Mouse (Mus musculus) myocyte (in vitro differentiated cells): ENCODE measurements around the gene Meis1.
A peak's percentile ranks its signal among the peaks of the same experiment; 100 is the strongest.

ENCODE experiments used
- CEBPB ChIP-seq: IDR thresholded peaks from 2 replicates; pipeline ENCODE4 v1.6.1; 2011; ENCODE audit warnings: mild to moderate bottlenecking, moderate library complexity; ENCODE audit not compliant: poor library complexity, insufficient read depth, severe bottlenecking
- E2F4 ChIP-seq: IDR thresholded peaks from one replicate; pipeline ENCODE4 v1.6.1; 2011; ENCODE audit warnings: mild to moderate bottlenecking, control low read depth, moderate library complexity; ENCODE audit not compliant: insufficient read depth
- MAX ChIP-seq: IDR thresholded peaks from one replicate; pipeline ENCODE4 v1.6.1; 2011; ENCODE audit warnings: low read depth, mild to moderate bottlenecking, control low read depth
- MYOD1 ChIP-seq, 3 experiments: IDR thresholded peaks; one replicate each; pipeline ENCODE4 v1.6.1; 2011; ENCODE audit warnings: control low read depth in 2 of 3, low read depth in 2 of 3, mild to moderate bottlenecking in 2 of 3, moderate library complexity in 1 of 3; ENCODE audit not compliant: insufficient read length in 2 of 3, control insufficient read depth in 1 of 3
- MYOG ChIP-seq, 3 experiments: IDR thresholded peaks; one replicate each; pipeline ENCODE4 v1.6.1; 2011; ENCODE audit warnings: control low read depth in 2 of 3, low read depth in 2 of 3, mild to moderate bottlenecking in 2 of 3; ENCODE audit not compliant: insufficient read length in 2 of 3, control insufficient read depth in 1 of 3, insufficient read depth in 1 of 3
- POLR2A ChIP-seq: IDR thresholded peaks from one replicate; pipeline ENCODE4 v1.6.1; 2011; ENCODE audit warnings: low read depth, mild to moderate bottlenecking, control low read depth, moderate library complexity; ENCODE audit not compliant: insufficient read length
- POLR2AphosphoS2 ChIP-seq: IDR thresholded peaks from one replicate; pipeline ENCODE4 v1.6.1; 2011; ENCODE audit warnings: low read depth, control low read depth; ENCODE audit not compliant: insufficient read length
- REST ChIP-seq: IDR thresholded peaks from one replicate; pipeline ENCODE4 v1.6.1; 2011; ENCODE audit warnings: mild to moderate bottlenecking, control low read depth, moderate library complexity; ENCODE audit not compliant: insufficient read depth, insufficient read length
- SRF ChIP-seq: IDR thresholded peaks from one replicate; pipeline ENCODE4 v1.6.1; 2011; ENCODE audit warnings: low read depth; ENCODE audit not compliant: control insufficient read depth, insufficient read length
- TCF12 ChIP-seq: IDR thresholded peaks from one replicate; pipeline ENCODE4 v1.6.1; 2011; ENCODE audit warnings: mild to moderate bottlenecking, control low read depth; ENCODE audit not compliant: poor library complexity, insufficient read depth, severe bottlenecking
- TCF3 ChIP-seq: IDR thresholded peaks from one replicate; pipeline ENCODE4 v1.6.1; 2011; ENCODE audit warnings: low read depth, control low read depth; ENCODE audit not compliant: insufficient read length
- USF1 ChIP-seq: IDR thresholded peaks from one replicate; pipeline ENCODE4 v1.6.1; 2011; ENCODE audit warnings: low read depth, mild to moderate bottlenecking, control low read depth, moderate library complexity

DNA sequence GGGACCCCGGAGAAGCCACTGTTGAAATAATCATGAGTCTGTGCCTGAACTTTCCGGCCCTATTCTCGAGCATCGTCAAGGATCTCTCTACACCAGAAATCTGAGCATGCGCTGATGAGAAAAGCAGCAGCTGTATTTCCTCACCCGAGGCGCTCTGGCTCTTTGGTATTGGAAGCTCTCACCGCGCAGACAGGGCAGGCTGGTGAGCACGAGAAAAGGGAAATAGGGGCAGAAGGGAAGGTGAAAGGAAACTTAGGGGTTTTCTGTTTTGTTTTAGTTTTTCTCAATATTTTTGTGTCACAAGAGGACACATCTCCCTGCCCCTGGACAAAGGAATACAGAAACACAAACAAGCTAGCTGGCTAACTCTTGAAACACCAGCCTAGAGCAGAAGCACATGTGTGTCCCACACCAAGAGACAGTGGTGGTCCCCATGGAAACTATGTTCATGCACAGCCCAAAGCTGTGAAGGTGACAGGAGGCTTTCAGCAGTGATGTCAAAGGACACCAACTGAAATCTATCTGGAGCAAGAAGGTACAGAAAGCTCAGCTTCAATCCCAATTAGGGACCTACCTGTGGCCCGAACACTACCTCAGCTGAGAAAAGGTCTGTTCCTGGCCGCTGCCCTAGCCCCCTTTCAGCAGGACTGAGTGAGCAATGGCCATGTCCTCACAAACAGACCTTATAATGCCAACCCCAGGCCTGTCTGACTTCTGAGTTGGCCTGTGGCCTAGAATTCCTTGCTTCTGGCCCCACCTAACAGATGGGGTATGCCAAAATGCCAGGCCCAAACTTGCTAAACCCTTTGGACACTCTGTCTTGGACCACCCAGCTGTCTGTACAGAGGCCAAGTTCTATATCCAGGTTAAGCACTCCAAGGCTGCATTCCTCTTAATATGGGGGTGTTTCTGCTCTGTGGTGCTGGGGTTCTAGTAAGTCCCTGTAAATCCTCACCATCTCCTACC lies 60.7 kb downstream of the Meis1 start:
- TF ChIP-seq E2F4 (no peak), POLR2A (no peak), POLR2AphosphoS2 (no peak), REST (no peak), TCF3 (no peak), USF1 (no peak), MAX (no peak), MYOG (IDR thresholded peaks at IDR 0.05; ENCODE audit: control insufficient read depth in 1 of 3, insufficient read depth in 1 of 3, insufficient read length in 2 of 3, low read depth in 2 of 3) (peak in 1 of 3 experiments; percentile 48), SRF (no peak), TCF12 (no peak), MYOD1 (IDR thresholded peaks at IDR 0.05; ENCODE audit: control insufficient read depth in 1 of 3, insufficient read length in 2 of 3, low read depth in 2 of 3) (peak in 1 of 3 experiments; percentile 36), CEBPB (no peak)
